Mouse (Mus musculus) forebrain, embryonic 15.5 days (tissue): ENCODE measurements around the gene Tspan32. TPM values are rescaled to one million over a fixed set of nuclear protein-coding genes. Genes with fewer than 3 reads are reported as not detected.
A peak's percentile ranks its signal among the peaks of the same experiment; 100 is the strongest.

Source experiments
- ATAC-seq: fragments of 200-750 bp; cut with Nextera tagmentation; replicated peaks from 2 replicates; pipeline ENCODE4 v1.8.0; 2017; ENCODE audit warnings: mild to moderate bottlenecking, moderate TSS enrichment, moderate library complexity
- H3K27ac ChIP-seq: fragments of 300-500 bp; sonication (generic); replicated peaks from 2 replicates; pipeline ENCODE4 v1.5.1; 2015; ENCODE audit warnings: mild to moderate bottlenecking, inconsistent platforms
- H3K27me3 ChIP-seq: fragments of 300-500 bp; sonication (generic); 2 replicates; pipeline ENCODE4 v1.6.1; 2015; ENCODE audit warnings: inconsistent platforms
- H3K36me3 ChIP-seq: fragments of 300-500 bp; sonication (generic); 2 replicates; pipeline ENCODE4 v1.6.1; 2015; ENCODE audit warnings: mild to moderate bottlenecking, inconsistent platforms
- H3K4me1 ChIP-seq: fragments of 300-500 bp; sonication (generic); 2 replicates; pipeline ENCODE4 v1.6.1; 2015; ENCODE audit warnings: inconsistent platforms
- H3K4me2 ChIP-seq: fragments of 300-500 bp; sonication (generic); replicated peaks from 2 replicates; pipeline ENCODE4 v1.6.1; 2015; ENCODE audit warnings: mild to moderate bottlenecking, inconsistent platforms
- H3K4me3 ChIP-seq: fragments of 300-500 bp; sonication (generic); 2 replicates; pipeline ENCODE4 v1.5.1; 2015; ENCODE audit warnings: mild to moderate bottlenecking, inconsistent platforms
- H3K9ac ChIP-seq: fragments of 300-500 bp; sonication (generic); replicated peaks from 2 replicates; pipeline ENCODE4 v1.6.1; 2015; ENCODE audit warnings: mild to moderate bottlenecking, inconsistent platforms
- H3K9me3 ChIP-seq: fragments of 300-500 bp; sonication (generic); 2 replicates; pipeline ENCODE4 v1.6.1; 2016; ENCODE audit warnings: inconsistent platforms
- WGBS: fragments of 180-500 bp; shearing (Covaris S2); methylation state at CpG from one replicate; pipeline ENCODE4 v1.1.7; 2015; ENCODE audit warnings: mixed read lengths; 5-methylcytosine and 5-hydroxymethylcytosine counted together
- polyA plus RNA-seq: library from polyadenylated mRNA; unstranded; fragments of >200 nt; fragmentation: Nextera tagmentation; extraction: Ambion mirVana; gene quantifications from 2 replicates; pipeline ENCODE4 v1.2.1, GENCODE M21; 2015

Gene Tspan32
- polyA plus RNA-seq, 1 experiment from 2014 or later: 0.33 TPM

DNA sequence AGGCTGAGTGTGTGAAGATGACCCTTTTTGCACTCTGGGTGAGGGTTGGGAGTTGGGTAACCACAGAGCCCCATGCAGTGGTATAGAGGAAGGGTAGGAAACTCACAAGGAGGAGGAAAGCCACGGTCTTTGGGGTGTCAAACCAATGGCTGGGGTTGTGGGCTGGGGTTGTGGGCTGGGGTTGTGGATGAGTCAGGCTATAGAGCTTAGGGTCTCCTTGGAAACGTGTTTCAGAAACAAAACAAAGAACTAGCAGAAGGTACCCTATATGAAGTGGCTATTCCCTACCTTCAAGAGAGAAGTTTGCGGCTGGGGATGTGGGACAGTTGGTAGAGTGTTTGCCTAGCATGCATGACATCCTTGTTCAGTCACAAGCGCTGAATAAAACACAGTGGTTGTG, 5.2 kb downstream of the Tspan32 start:
- Histone ChIP-seq H3K9me3 (no peaks in the 10 kb centered on the region), H3K4me3 (no peak overlapping the region), H3K4me2 (no peak overlapping the region), H3K4me1 (peaks cover 30% of the 10 kb centered on the region), H3K27ac (no peak overlapping the region), H3K9ac (no peak overlapping the region), H3K36me3 (no peaks in the 10 kb centered on the region), H3K27me3 (no peaks in the 10 kb centered on the region)
- ATAC-seq: no peak
- 86% methylated on average over 4 of the region's 4 CpGs for WGBS

GRCm38 (mm10) chr7:143011226-143011625, 6.4 kb downstream of the Tspan32 start:
- 96% methylated on average over 1 of the region's 1 CpGs for WGBS
- Histone ChIP-seq H3K9ac (no peak overlapping the region), H3K27me3 (no peaks in the 10 kb centered on the region), H3K36me3 (no peaks in the 10 kb centered on the region), H3K4me2 (no peak overlapping the region), H3K27ac (no peak overlapping the region), H3K9me3 (no peaks in the 10 kb centered on the region), H3K4me1 (peaks cover 41% of the 10 kb centered on the region), H3K4me3 (no peak overlapping the region)
- no peak for ATAC-seq

GRCm38 (mm10) chr7:143012230-143012875, 7.5 kb downstream of the Tspan32 start:
- Histone ChIP-seq H3K9ac (no peak overlapping the region), H3K4me3 (no peak overlapping the region), H3K27me3 (no peaks in the 10 kb centered on the region), H3K9me3 (no peaks in the 10 kb centered on the region), H3K36me3 (no peaks in the 10 kb centered on the region), H3K4me2 (no peak overlapping the region), H3K4me1 (peaks cover 43% of the 10 kb centered on the region), H3K27ac (no peak overlapping the region)
- no peak for ATAC-seq
- 53% methylated on average over 5 of the region's 5 CpGs for WGBS

- Histone ChIP-seq H3K4me2 (no peak overlapping the region), H3K9me3 (no peaks in the 10 kb centered on the region), H3K9ac (no peak overlapping the region), H3K36me3 (no peaks in the 10 kb centered on the region), H3K4me1 (peaks cover 31% of the 10 kb centered on the region), H3K27ac (no peak overlapping the region), H3K27me3 (no peaks in the 10 kb centered on the region), H3K4me3 (no peak overlapping the region)
- ATAC-seq: no peak
- 73% methylated on average over 8 of the region's 8 CpGs for WGBS
These were observed 8.8 kb downstream of the Tspan32 start for GRCm38 (mm10) chr7:143013420-143014178.

- Histone ChIP-seq H3K36me3 (no peaks in the 10 kb centered on the region), H3K4me2 (no peak overlapping the region), H3K27ac (no peak overlapping the region), H3K4me1 (peaks cover 20% of the 10 kb centered on the region), H3K4me3 (no peak overlapping the region), H3K9ac (no peak overlapping the region), H3K27me3 (no peaks in the 10 kb centered on the region), H3K9me3 (no peaks in the 10 kb centered on the region)
- 83% methylated on average over 7 of the region's 7 CpGs for WGBS
- no peak for ATAC-seq
These were observed 10.2 kb downstream of the Tspan32 start for GRCm38 (mm10) chr7:143014862-143015659.

DNA sequence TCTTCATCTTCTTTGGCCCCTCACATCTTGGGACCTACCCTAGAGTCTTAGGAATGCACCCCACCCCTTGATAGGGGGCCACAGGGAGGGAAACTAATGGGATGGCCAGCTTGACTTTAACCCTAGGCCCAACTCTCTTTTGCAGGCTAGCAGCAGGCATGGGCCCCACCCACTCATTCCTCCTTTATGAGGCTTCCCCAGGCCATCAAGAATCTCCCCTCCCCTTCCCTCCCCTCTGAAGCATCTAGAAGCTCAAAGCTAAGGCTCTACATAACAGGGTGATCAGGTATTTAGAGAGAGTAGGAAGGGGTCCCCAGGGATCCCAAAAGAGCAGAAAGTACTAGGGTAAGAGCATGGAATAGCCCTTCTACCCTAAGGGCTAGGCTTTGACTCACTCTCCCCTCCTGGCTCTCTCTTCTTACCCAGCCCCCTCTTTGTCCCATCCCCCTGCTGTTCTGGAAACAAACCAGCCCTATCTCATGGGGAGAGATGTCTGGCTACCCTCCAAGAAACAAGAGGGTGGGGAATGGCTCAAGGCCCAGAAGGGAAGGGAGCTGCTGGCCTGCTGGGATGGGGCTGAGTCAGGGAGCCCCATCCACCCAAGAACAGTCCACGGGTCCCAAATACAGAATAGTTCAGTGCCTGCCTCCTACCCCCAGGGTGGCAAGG, 11.0 kb downstream of the Tspan32 start:
- H3K4me3 ChIP-seq: no peak overlapping the region
- peak; percentile 69 for ATAC-seq
- H3K4me1 ChIP-seq: peaks cover 20% of the 10 kb centered on the region
- no peaks in the 10 kb centered on the region for H3K27me3 ChIP-seq
- peak overlapping the region; percentile 1; the same call in 1 of the 2 replicates for H3K27ac ChIP-seq
- H3K4me2 ChIP-seq: no peak overlapping the region
- H3K36me3 ChIP-seq: no peaks in the 10 kb centered on the region
- H3K9ac ChIP-seq: no peak overlapping the region
- H3K9me3 ChIP-seq: no peaks in the 10 kb centered on the region
- WGBS: 14% methylated on average over 1 of the region's 1 CpGs

DNA sequence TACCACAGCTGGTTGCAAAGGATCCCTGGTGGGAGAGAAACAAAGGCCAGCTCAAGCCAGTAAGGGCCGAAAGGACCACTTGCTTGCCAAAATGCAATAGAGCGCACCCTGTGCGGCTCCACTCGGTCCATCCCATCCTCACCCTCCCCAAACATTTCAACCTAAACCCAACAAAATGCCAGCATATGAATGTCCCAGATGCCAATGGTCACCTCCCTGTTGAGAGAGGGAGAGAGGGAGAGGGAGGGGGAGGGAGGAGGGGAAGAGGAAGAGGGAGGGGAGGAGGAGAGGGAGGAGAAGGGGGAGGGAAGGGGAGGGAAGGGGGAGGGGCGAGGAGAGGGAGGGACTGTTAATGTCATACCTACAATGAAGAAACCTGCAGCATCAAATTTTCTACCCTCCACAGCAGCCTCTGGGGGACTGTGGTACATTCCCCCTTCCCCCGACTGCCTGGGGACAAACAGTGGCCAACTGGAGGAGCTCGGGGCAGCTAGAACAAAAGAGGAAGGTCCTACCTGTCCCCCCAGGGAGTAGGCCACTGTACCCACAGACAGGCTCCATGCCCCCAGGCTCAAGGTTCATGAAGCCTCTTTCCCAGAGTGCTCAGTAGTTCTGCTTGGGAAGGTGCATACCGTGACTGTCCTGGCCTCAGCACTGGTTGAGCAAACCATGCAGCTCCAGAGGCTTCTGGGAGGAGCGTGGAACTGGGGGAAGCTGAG, 11.7 kb downstream of the Tspan32 start:
- Histone ChIP-seq H3K4me3 (no peak overlapping the region), H3K4me1 (peaks cover 20% of the 10 kb centered on the region), H3K9me3 (no peaks in the 10 kb centered on the region), H3K27ac (0 out of 2 replicates have a peak overlapping the region, but pooled peaks have one; percentile 1), H3K36me3 (no peaks in the 10 kb centered on the region), H3K9ac (no peak overlapping the region), H3K4me2 (no peak overlapping the region), H3K27me3 (no peaks in the 10 kb centered on the region)
- WGBS: 43% methylated on average over 9 of the region's 9 CpGs
- ATAC-seq: peak; percentile 53

GRCm38 (mm10) chr7:143017181-143017580, 12.3 kb downstream of the Tspan32 start:
- no peak for ATAC-seq
- Histone ChIP-seq H3K4me3 (no peak overlapping the region), H3K9ac (no peak overlapping the region), H3K36me3 (no peaks in the 10 kb centered on the region), H3K27me3 (no peaks in the 10 kb centered on the region), H3K27ac (no peak overlapping the region), H3K9me3 (no peaks in the 10 kb centered on the region), H3K4me2 (no peak overlapping the region), H3K4me1 (peaks cover 17% of the 10 kb centered on the region)
- WGBS: 77% methylated on average over 4 of the region's 4 CpGs

GRCm38 (mm10) chr7:143020040-143020439, 15.2 kb downstream of the Tspan32 start:
- no peak for ATAC-seq
- no peaks in the 10 kb centered on the region for H3K36me3 ChIP-seq
- H3K4me3 ChIP-seq: no peak overlapping the region
- H3K9ac ChIP-seq: no peak overlapping the region
- H3K27ac ChIP-seq: no peak overlapping the region
- H3K9me3 ChIP-seq: no peaks in the 10 kb centered on the region
- H3K4me1 ChIP-seq: peaks cover 13% of the 10 kb centered on the region
- no peak overlapping the region for H3K4me2 ChIP-seq
- H3K27me3 ChIP-seq: no peaks in the 10 kb centered on the region

DNA sequence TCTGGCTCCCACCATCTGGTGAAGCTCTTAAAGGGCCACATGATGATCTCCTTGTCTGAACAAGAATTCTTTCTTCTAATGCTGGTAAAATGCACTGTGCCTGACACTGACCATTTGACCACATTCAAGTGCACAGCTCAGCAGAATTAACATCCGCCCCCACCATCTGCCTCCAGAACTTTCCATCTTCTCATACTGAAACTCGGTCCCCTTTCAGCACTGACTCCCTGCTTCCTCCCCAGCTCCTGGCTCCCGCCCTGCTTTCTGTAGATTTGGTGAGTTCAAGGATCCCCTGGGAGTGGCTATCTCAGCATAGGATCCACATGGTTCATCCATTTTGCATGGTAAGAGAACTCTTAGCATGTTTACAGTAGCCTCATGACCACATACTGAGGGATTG, 15.9 kb downstream of the Tspan32 start:
- Histone ChIP-seq H3K4me2 (no peak overlapping the region), H3K4me3 (no peak overlapping the region), H3K4me1 (peaks cover 7% of the 10 kb centered on the region), H3K36me3 (no peaks in the 10 kb centered on the region), H3K27ac (no peak overlapping the region), H3K9ac (no peak overlapping the region), H3K27me3 (no peaks in the 10 kb centered on the region), H3K9me3 (no peaks in the 10 kb centered on the region)
- no peak for ATAC-seq
- WGBS: 81% methylated on average over 3 of the region's 3 CpGs

DNA sequence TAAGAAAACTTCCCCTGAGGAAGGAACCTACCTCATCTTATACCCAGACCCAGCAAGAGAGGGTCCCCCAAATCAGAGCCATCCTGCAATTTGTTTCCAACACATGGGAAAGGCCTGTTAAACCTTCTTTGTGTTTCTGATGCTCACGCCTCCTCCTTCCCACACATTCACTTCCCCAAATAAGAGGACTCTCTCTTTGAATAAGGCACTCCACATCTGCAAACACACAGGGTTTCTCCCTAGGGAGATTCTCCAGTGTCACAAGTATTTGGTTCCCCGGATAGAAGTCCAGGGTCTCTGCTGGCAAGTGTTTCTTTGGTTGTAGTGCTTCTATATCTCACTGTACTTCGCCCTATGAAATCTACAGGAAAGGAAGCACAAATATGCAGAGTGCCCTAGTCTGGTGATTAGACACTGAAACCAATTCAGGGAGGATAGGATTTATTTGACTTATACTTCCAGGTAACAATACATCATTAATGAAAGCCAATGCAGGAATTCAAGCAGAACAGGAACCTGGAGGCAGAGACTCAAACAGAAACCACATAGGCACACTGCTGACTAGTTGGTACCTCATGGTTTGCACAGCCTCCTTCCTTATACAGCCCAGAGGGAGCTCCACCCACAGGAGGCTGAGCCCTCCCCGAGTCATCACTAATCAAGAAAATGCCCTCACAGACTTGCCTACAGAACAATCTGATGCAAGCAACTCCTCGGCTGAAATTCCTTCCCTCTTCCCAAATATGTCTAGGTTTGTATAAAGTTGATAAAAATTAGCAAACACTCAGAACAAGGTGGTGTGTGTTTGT, 16.7 kb downstream of the Tspan32 start:
- Histone ChIP-seq H3K4me1 (no peaks in the 10 kb centered on the region), H3K36me3 (no peaks in the 10 kb centered on the region), H3K4me3 (no peak overlapping the region), H3K27ac (no peak overlapping the region), H3K9ac (no peak overlapping the region), H3K27me3 (no peaks in the 10 kb centered on the region), H3K4me2 (no peak overlapping the region), H3K9me3 (no peaks in the 10 kb centered on the region)
- ATAC-seq: no peak
- 72% methylated on average over 5 of the region's 5 CpGs for WGBS
